Mouse (Mus musculus) C2C12 (cell line): Measurements from ENCODE around the gene Evl.

Source experiments
- CEBPB ChIP-seq: IDR thresholded peaks from one replicate; pipeline ENCODE4 v1.6.1; 2011; ENCODE audit warnings: low read depth, mild to moderate bottlenecking, control low read depth, moderate library complexity
- CTCF ChIP-seq: IDR thresholded peaks from one replicate; pipeline ENCODE4 v1.5.1; 2011; ENCODE audit not compliant: control insufficient read depth, insufficient read depth, insufficient read length
- MAX ChIP-seq: IDR thresholded peaks from one replicate; pipeline ENCODE4 v1.6.1; 2011; ENCODE audit warnings: mild to moderate bottlenecking, control low read depth
- MYOG ChIP-seq: IDR thresholded peaks from one replicate; pipeline ENCODE4 v1.6.1; 2011; ENCODE audit not compliant: control insufficient read depth, insufficient read length; ENCODE audit errors: extremely low read depth
- USF1 ChIP-seq: IDR thresholded peaks from one replicate; pipeline ENCODE4 v1.6.1; 2011; ENCODE audit warnings: low read depth, mild to moderate bottlenecking, control low read depth, moderate library complexity

DNA sequence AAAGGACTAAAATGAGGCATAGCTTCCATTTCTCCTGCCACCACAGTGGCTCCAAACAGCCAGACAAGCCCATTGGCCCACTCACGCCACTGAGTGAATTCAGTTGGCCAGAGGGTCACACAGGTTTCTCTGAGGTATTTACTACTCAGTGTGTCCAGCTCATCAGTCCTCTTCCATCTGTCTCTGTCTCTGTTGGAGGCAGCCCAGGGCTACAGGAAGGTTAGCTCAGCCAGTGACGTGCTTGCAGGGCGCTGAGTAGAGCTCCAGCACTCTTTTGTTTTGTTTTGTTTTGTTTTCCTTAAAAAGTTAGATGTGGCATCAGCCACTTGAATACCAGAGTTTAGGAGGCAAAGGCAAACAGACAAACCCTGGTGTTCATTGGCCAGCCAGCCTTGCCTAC, 119.0 kb downstream of the Evl start:
- TF ChIP-seq MAX: no peak
- TF ChIP-seq USF1: no peak
- TF ChIP-seq CTCF: no peak
- TF ChIP-seq CEBPB: no peak
- TF ChIP-seq MYOG: no peak
